Mouse (Mus musculus) neural tube, embryonic 11.5 days (tissue): ENCODE results near the gene Hist3h2a. TPM values are rescaled to one million over a fixed set of nuclear protein-coding genes. Genes with fewer than 3 reads are reported as not detected.

Source experiments
- ATAC-seq: fragments of 200-750 bp; cut with Nextera tagmentation; 2 replicates; pipeline ENCODE4 v1.8.0; 2017; ENCODE audit warnings: moderate number of reproducible peaks, mild to moderate bottlenecking, moderate TSS enrichment, moderate library complexity; ENCODE audit not compliant: insufficient read depth, low FRiP score, low TSS enrichment
- DNase-seq: peaks from one replicate; pipeline ENCODE4 v3.0.0-alpha.2; 2015; ENCODE audit warnings: low spot score
- H3K27ac ChIP-seq: fragments of 300-500 bp; sonication (generic); 2 replicates; pipeline ENCODE4 v1.5.1; 2014; ENCODE audit warnings: low read depth, mild to moderate bottlenecking, low read length
- H3K27me3 ChIP-seq: fragments of 300-500 bp; sonication (generic); 2 replicates; pipeline ENCODE4 v1.6.1; 2014; ENCODE audit warnings: mild to moderate bottlenecking, low read length, mixed read lengths; ENCODE audit not compliant: control insufficient read depth, insufficient read depth
- H3K36me3 ChIP-seq: fragments of 300-500 bp; sonication (generic); 2 replicates; pipeline ENCODE4 v1.6.1; 2014; ENCODE audit warnings: mild to moderate bottlenecking, low read length, moderate library complexity, mixed read lengths; ENCODE audit not compliant: control insufficient read depth, insufficient read depth
- H3K4me1 ChIP-seq: fragments of 300-500 bp; sonication (generic); 2 replicates; pipeline ENCODE4 v1.6.1; 2014; ENCODE audit warnings: low read length, mixed read lengths; ENCODE audit not compliant: control insufficient read depth, insufficient read depth
- H3K4me2 ChIP-seq: fragments of 300-500 bp; sonication (generic); 2 replicates; pipeline ENCODE4 v1.6.1; 2014; ENCODE audit warnings: low read depth, mild to moderate bottlenecking, moderate library complexity
- H3K4me3 ChIP-seq: fragments of 300-500 bp; sonication (generic); 2 replicates; pipeline ENCODE4 v1.5.1; 2014; ENCODE audit warnings: low read depth, low read length
- H3K9ac ChIP-seq: fragments of 300-500 bp; sonication (generic); 2 replicates; pipeline ENCODE4 v1.6.1; 2014; ENCODE audit warnings: mild to moderate bottlenecking, low read length
- H3K9me3 ChIP-seq: fragments of 300-500 bp; sonication (generic); 2 replicates; pipeline ENCODE4 v1.6.1; 2016; ENCODE audit warnings: low read length; ENCODE audit not compliant: control insufficient read depth
- WGBS: fragments of 180-500 bp; shearing (Covaris S2); extraction: QIAGEN DNeasy Blood & Tissue Kit; methylation state at CpG from one replicate; pipeline ENCODE4 v1.1.7; 2014; 5-methylcytosine and 5-hydroxymethylcytosine counted together
- polyA plus RNA-seq: library from polyadenylated mRNA; unstranded; fragments of >200 nt; fragmentation: Nextera tagmentation; extraction: Ambion mirVana; gene quantifications from 2 replicates; pipeline ENCODE4 v1.2.1, GENCODE M21; 2014

The Hist3h2a gene
- polyA plus RNA-seq, 1 experiment from 2014 or later = 61.4 TPM

DNA sequence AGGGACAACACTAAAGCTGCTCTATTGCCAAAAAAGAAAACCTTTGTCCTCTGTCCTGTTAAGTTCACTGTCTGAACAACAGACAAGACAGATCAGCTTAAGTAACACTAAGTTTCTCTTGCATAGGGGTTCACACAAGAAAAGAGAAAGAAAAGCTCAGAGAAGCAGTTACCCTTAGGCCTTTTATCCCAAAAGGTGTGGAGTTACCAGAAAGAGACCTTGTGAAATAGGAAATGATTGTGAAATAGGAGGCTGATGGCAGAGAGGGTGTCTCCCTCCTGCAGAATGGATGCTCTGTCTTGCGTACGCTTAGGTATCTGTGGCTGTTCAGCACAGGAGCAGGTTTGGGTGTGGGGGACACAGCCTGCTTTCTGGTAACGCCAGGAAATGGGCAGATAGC lies 24.7 kb downstream of the Hist3h2a start:
- peak overlapping the region; percentile 81 for H3K4me2 ChIP-seq
- H3K27ac ChIP-seq = no peak overlapping the region
- H3K36me3 ChIP-seq = peaks cover 5% of the 10 kb centered on the region
- 90% methylated on average over 3 of the region's 3 CpGs for WGBS
- H3K9ac ChIP-seq = peak overlapping the region; percentile 33
- H3K9me3 ChIP-seq = no peaks in the 10 kb centered on the region
- ATAC-seq = no peak
- no peak for DNase-seq
- H3K4me1 ChIP-seq = peaks cover 21% of the 10 kb centered on the region
- H3K4me3 ChIP-seq = peak overlapping the region; percentile 96
- H3K27me3 ChIP-seq = no peaks in the 10 kb centered on the region

- Histone ChIP-seq H3K4me3 (peak overlapping the region; percentile 96), H3K27me3 (no peaks in the 10 kb centered on the region), H3K9ac (peak overlapping the region; percentile 33; the same call in 1 of the 2 replicates), H3K4me2 (peak overlapping the region; percentile 81), H3K4me1 (peaks cover 21% of the 10 kb centered on the region), H3K9me3 (no peaks in the 10 kb centered on the region), H3K27ac (no peak overlapping the region), H3K36me3 (peaks cover 8% of the 10 kb centered on the region)
- ATAC-seq (no peak), DNase-seq (no peak)
- 87% methylated on average over 7 of the region's 7 CpGs for WGBS
Measured at GRCm38 (mm10) chr11:58979661-58980060, 25.2 kb downstream of the Hist3h2a start.

DNA sequence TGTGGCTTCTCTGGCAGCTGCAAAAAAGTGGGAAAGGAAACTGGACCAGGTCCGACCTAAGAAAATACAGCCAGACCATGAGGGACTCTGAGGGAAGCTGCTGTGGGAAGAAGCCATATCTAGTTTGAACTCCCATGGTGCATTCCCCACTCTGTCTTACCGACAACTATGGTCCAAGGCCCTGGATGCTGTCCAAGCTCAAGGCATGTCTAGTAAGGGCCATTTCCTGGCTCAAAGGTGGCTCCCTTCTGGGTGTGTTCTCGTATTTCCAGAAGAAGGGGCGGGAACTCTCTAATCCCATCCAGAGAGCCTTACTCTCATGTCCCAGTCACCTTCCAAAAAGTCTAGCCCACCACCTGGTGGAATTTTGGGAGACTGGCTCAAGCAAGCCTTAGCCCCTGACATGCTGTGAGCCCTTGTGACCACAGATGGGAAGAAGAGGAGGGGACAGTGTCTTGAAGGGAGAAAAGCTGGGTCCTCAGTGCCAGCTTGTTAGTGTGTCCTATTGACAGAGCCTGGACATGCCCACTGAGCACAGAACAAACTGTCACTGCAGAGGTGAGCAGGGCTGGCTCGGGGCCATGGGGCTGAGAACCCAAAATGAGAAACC lies 26.0 kb downstream of the Hist3h2a start:
- H3K9me3 ChIP-seq = no peaks in the 10 kb centered on the region
- peaks cover 21% of the 10 kb centered on the region for H3K4me1 ChIP-seq
- H3K36me3 ChIP-seq = peaks cover 8% of the 10 kb centered on the region
- no peak overlapping the region for H3K27ac ChIP-seq
- H3K9ac ChIP-seq = no peak overlapping the region
- H3K27me3 ChIP-seq = no peaks in the 10 kb centered on the region
- 74% methylated on average over 5 of the region's 5 CpGs for WGBS
- no peak overlapping the region; the same call in 1 of the 2 replicates for H3K4me2 ChIP-seq
- DNase-seq (no peak), ATAC-seq (no peak)
- no peak overlapping the region for H3K4me3 ChIP-seq

DNA sequence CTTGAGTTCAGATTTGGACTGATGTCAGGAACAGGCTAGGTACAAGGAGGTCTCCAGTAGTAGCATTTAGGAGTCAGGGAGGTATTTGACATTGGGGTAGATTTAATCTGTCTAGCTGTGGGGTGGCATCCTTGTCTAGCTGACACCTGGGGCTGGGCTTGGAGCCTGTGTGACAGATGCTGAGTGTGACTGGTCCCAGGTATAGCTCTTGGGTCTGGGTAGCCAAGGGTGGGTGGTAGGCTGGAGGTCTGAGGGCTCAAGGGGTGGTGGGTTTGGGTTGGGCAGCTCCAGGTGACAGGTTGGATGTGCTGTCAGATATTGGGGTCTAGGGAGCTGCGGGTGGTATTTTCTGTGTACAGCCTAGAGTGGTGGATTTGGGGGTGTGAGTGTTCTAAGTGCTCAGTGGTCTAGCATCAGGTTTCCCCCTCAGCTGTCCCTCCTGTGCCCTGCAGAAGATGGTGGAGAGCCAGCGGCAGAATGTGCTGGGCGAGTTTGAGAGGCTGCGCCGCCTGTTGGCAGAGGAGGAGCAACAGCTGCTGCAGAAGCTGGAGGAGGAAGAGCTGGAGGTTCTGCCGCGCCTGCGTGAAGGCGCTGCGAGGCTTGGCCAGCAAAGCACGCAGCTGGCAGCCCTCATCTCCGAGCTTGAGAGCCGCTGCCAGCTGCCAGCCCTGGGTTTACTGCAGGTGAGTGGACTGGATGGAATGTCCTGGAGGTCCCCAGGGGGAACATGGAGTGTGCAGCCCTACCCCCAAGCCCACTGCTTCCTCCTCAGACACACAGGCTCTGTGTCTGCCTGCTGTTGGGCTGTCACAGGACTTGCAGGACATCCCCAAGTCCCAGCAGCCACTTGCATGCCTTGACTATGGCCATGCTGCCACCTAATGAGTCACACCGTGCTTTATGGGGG lies 27.3 kb downstream of the Hist3h2a start:
- WGBS = 68% methylated on average over 14 of the region's 14 CpGs
- no peak for ATAC-seq
- Histone ChIP-seq H3K9me3 (no peaks in the 10 kb centered on the region), H3K27me3 (no peaks in the 10 kb centered on the region), H3K4me3 (no peak overlapping the region), H3K36me3 (peaks cover 8% of the 10 kb centered on the region), H3K4me2 (no peak overlapping the region), H3K9ac (no peak overlapping the region), H3K4me1 (peaks cover 21% of the 10 kb centered on the region), H3K27ac (no peak overlapping the region)
- peak; percentile 49 for DNase-seq

DNA sequence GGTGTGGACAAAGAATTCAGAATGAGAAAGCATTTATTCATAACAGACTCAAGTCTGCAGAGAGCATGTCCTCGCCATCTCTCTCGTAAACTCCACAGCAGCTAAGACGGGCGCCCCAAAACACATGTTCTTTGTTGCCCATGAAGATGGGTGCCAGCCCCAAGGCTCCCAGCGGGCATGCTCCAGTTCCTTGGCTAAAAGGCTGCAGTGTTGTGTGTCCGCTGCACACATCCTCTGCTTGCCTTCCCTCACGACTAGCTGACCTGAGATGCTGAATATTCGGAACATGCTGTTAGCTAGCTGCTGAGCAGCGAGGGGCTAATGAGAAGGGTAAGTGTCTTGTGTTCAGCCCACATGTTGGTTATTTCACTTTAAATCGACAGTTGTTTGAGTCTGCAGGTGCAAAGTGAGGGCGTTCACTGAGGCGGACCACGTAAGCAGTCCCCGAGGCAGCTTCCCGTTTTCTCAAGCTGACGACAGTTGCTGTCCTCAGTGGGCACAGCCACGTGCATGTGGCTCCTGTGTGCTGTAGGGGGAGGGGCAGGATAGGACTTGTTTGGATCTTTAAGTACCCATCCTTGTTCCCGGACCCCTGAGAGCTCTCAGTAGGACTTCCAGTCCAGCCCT lies 28.1 kb downstream of the Hist3h2a start:
- no peaks in the 10 kb centered on the region for H3K27me3 ChIP-seq
- no peak overlapping the region for H3K4me3 ChIP-seq
- peaks cover 17% of the 10 kb centered on the region for H3K4me1 ChIP-seq
- WGBS = 86% methylated on average over 18 of the region's 18 CpGs
- H3K36me3 ChIP-seq = peaks cover 8% of the 10 kb centered on the region
- no peak overlapping the region for H3K4me2 ChIP-seq
- DNase-seq (no peak), ATAC-seq (no peak)
- no peak overlapping the region for H3K9ac ChIP-seq
- H3K27ac ChIP-seq = no peak overlapping the region
- no peaks in the 10 kb centered on the region for H3K9me3 ChIP-seq

GRCm38 (mm10) chr11:58983691-58984341 lies 29.3 kb downstream of the Hist3h2a start:
- WGBS = 96% methylated on average over 6 of the region's 6 CpGs
- no peak overlapping the region for H3K9ac ChIP-seq
- ATAC-seq (no peak), DNase-seq (no peak)
- H3K27ac ChIP-seq = no peak overlapping the region
- H3K4me2 ChIP-seq = no peak overlapping the region
- no peak overlapping the region for H3K4me3 ChIP-seq
- H3K4me1 ChIP-seq = peaks cover 14% of the 10 kb centered on the region
- peaks cover 11% of the 10 kb centered on the region for H3K36me3 ChIP-seq
- no peaks in the 10 kb centered on the region for H3K9me3 ChIP-seq
- no peaks in the 10 kb centered on the region for H3K27me3 ChIP-seq

DNA sequence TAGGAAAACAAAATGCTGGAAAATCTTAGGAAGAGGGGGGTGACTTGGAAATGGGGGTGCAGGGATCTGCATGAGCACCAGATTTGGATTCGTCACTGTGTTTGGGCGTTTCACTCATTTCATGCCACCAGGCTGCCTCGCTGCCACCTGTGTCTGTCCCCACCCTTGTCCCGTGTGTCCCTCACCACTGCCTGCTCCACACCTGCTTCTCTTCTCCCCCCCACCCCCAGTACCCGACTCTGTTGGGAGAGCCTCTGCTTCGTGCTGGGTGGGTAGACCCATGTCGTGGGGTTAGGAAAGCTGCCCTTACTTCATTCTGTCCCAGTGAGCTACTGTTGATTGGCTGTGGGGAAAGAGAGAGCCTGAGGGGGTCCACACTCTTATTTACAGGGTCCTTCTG lies 30.2 kb downstream of the Hist3h2a start:
- 94% methylated on average over 7 of the region's 7 CpGs for WGBS

DNA sequence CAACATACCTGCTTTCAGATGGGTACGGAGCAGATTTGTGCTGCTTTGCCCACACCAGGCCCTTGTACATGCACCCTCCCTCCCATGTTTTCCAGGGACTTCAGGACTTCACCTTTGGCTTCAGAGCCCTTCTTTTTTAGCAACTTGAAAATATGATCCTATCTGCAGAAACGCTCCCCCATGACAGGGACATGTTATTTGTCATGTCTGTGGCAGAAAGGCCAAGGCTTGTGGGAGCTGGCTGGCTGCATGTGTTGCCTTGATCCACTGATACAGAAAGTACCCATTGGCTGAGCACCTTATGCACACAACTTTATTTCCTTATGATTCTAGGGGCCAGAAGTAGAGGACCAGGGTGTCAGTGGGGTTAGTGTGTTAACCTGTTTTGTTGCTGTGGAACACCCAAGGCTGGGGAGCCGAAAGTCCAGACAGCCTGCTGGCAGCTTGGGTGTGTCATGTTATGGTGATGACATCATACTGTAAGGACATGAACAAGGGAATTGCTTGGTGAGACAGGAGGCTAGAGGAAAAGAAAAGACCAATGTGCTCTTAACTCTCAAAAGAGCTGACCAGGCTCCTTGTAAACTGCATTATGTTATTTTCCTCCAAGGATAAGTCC lies 30.9 kb downstream of the Hist3h2a start:
- 91% methylated on average over 3 of the region's 3 CpGs for WGBS
- H3K36me3 ChIP-seq = peaks cover 11% of the 10 kb centered on the region

More for the DNA sequence above, 30.2 kb downstream of the Hist3h2a start:
- DNase-seq (no peak), ATAC-seq (no peak)
- no peaks in the 10 kb centered on the region for H3K27me3 ChIP-seq
- no peak overlapping the region for H3K4me3 ChIP-seq
- H3K36me3 ChIP-seq = peaks cover 11% of the 10 kb centered on the region
- H3K4me2 ChIP-seq = no peak overlapping the region
- no peak overlapping the region for H3K9ac ChIP-seq
- H3K4me1 ChIP-seq = peaks cover 5% of the 10 kb centered on the region
- H3K9me3 ChIP-seq = no peaks in the 10 kb centered on the region
- no peak overlapping the region for H3K27ac ChIP-seq

More for the DNA sequence above, 30.9 kb downstream of the Hist3h2a start:
- H3K9ac ChIP-seq = no peak overlapping the region
- H3K27me3 ChIP-seq = no peaks in the 10 kb centered on the region
- ATAC-seq (no peak), DNase-seq (no peak)
- no peak overlapping the region for H3K4me3 ChIP-seq
- H3K27ac ChIP-seq = no peak overlapping the region
- no peak overlapping the region for H3K4me2 ChIP-seq
- no peaks in the 10 kb centered on the region for H3K4me1 ChIP-seq
- H3K9me3 ChIP-seq = no peaks in the 10 kb centered on the region
